Mouse (Mus musculus) bone marrow, adult 2 months (tissue): ENCODE results near the gene Traf1. TPM values are rescaled to one million over a fixed set of nuclear protein-coding genes. Genes with fewer than 3 reads are reported as not detected.

Experiments used
- H3K27ac ChIP-seq: fragments of 200-500 bp; 2 replicates; pipeline ENCODE4 v1.5.1; 2012; ENCODE audit warnings: low read depth, mild to moderate bottlenecking, control low read depth, inconsistent platforms, low read length; ENCODE audit not compliant: control insufficient read depth, poor library complexity, insufficient read depth
- H3K4me1 ChIP-seq: fragments of 200-500 bp; 2 replicates; pipeline ENCODE4 v1.6.1; 2011; ENCODE audit warnings: low read length; ENCODE audit not compliant: control insufficient read depth, insufficient read depth
- H3K4me3 ChIP-seq: fragments of 200-500 bp; replicated peaks from 2 replicates; pipeline ENCODE3; 2011; ENCODE audit warnings: mild to moderate bottlenecking, low read depth, low read length, control low read depth; ENCODE audit not compliant: control insufficient read depth
- CTCF ChIP-seq: fragments of 200-500 bp; IDR thresholded peaks from 2 replicates; pipeline ENCODE4 v1.5.1; 2011; ENCODE audit warnings: low read length, control low read depth; ENCODE audit not compliant: control insufficient read depth, insufficient read depth
- POLR2A ChIP-seq: fragments of 200-500 bp; IDR thresholded peaks from 2 replicates; pipeline ENCODE4 v1.6.1; 2011; ENCODE audit warnings: low read depth, mild to moderate bottlenecking, control low read depth, low read length, borderline replicate concordance; ENCODE audit not compliant: control insufficient read depth
- WGBS: fragments of 180-500 bp; shearing (Covaris S2); methylation state at CpG from one replicate; pipeline ENCODE4 v1.1.7; 2018; 5-methylcytosine and 5-hydroxymethylcytosine counted together
- polyA plus RNA-seq: library from polyadenylated mRNA; stranded (reverse); fragments of >200 nt; gene quantifications from 2 replicates; pipeline ENCODE4 v1.2.4, GENCODE M21; 2011; ENCODE audit warnings: low replicate concordance; ENCODE audit not compliant: missing spikeins, insufficient read depth, insufficient read length

Gene Traf1
- polyA plus RNA-seq, 1 experiment = 9.8 TPM

- TF ChIP-seq POLR2A = no peak
- no peak for TF ChIP-seq CTCF
- Histone ChIP-seq H3K27ac (no peak overlapping the region), H3K4me3 (no peak overlapping the region), H3K4me1 (no peaks in the 10 kb centered on the region; the same call in 1 of the 2 replicates)
Measured at GRCm38 (mm10) chr2:34954344-34954743, 7.2 kb downstream of the Traf1 start.

- H3K4me3 ChIP-seq = no peak overlapping the region
- WGBS = 77% methylated on average over 2 of the region's 2 CpGs
- H3K27ac ChIP-seq = no peak overlapping the region
- H3K4me1 ChIP-seq = no peaks in the 10 kb centered on the region; the same call in 1 of the 2 replicates
- TF ChIP-seq CTCF (no peak), POLR2A (no peak)
Measured at GRCm38 (mm10) chr2:34953547-34954116, 7.9 kb downstream of the Traf1 start.

GRCm38 (mm10) chr2:34953018-34953417 is 8.6 kb downstream of the Traf1 start:
- H3K4me3 ChIP-seq = no peak overlapping the region
- H3K27ac ChIP-seq = no peak overlapping the region
- TF ChIP-seq CTCF (no peak), POLR2A (no peak)
- WGBS = 15% methylated on average over 4 of the region's 4 CpGs
- H3K4me1 ChIP-seq = no peaks in the 10 kb centered on the region; the same call in 1 of the 2 replicates

- Histone ChIP-seq H3K4me3 (no peak overlapping the region), H3K4me1 (no peaks in the 10 kb centered on the region; the same call in 1 of the 2 replicates)
- no peak for TF ChIP-seq POLR2A
- TF ChIP-seq CTCF = no peak
Measured at GRCm38 (mm10) chr2:34951469-34951868, 10.1 kb downstream of the Traf1 start.

GRCm38 (mm10) chr2:34948622-34949021 is 12.9 kb downstream of the Traf1 start:
- no peak overlapping the region for H3K27ac ChIP-seq
- no peak for TF ChIP-seq POLR2A
- no peak for TF ChIP-seq CTCF
- peaks cover 6% of the 10 kb centered on the region; the same call in 1 of the 2 replicates for H3K4me1 ChIP-seq
- H3K4me3 ChIP-seq = no peak overlapping the region
- 45% methylated on average over 2 of the region's 2 CpGs for WGBS

More at GRCm38 (mm10) chr2:34951469-34951868, 10.1 kb downstream of the Traf1 start:
- H3K27ac ChIP-seq = no peak overlapping the region

GRCm38 (mm10) chr2:34946046-34946445 is 15.5 kb downstream of the Traf1 start:
- 36% methylated on average over 4 of the region's 4 CpGs for WGBS
- H3K4me1 ChIP-seq = peaks cover 7% of the 10 kb centered on the region
- H3K27ac ChIP-seq = no peak overlapping the region
- TF ChIP-seq POLR2A = no peak
- TF ChIP-seq CTCF = no peak
- no peak overlapping the region for H3K4me3 ChIP-seq

- 40% methylated on average over 4 of the region's 4 CpGs for WGBS
- no peak overlapping the region for H3K4me3 ChIP-seq
- no peak overlapping the region for H3K27ac ChIP-seq
- TF ChIP-seq POLR2A (no peak), CTCF (no peak)
- peaks cover 7% of the 10 kb centered on the region for H3K4me1 ChIP-seq
Measured at GRCm38 (mm10) chr2:34945580-34945979, 16.0 kb downstream of the Traf1 start.

GRCm38 (mm10) chr2:34944761-34945160 is 16.8 kb downstream of the Traf1 start:
- no peak overlapping the region for H3K27ac ChIP-seq
- no peak for TF ChIP-seq CTCF
- TF ChIP-seq POLR2A = no peak
- peaks cover 11% of the 10 kb centered on the region for H3K4me1 ChIP-seq
- WGBS = 4% methylated on average over 8 of the region's 8 CpGs
- no peak overlapping the region for H3K4me3 ChIP-seq

GRCm38 (mm10) chr2:34943556-34944120 is 17.9 kb downstream of the Traf1 start:
- peak overlapping the region; percentile 2 for H3K27ac ChIP-seq
- H3K4me1 ChIP-seq = peaks cover 16% of the 10 kb centered on the region
- no peak overlapping the region for H3K4me3 ChIP-seq
- 52% methylated on average over 13 of the region's 13 CpGs for WGBS
- TF ChIP-seq CTCF = no peak; the same call in 1 of the 2 replicates
- no peak for TF ChIP-seq POLR2A
